Mouse (Mus musculus): ENCODE measurements around the gene Ephb3.
A peak's percentile ranks its signal among the peaks of the same experiment; 100 is the strongest.
"Not testable (repeated sequence)": the region's sequence is repeated elsewhere in the genome, so short reads cannot be mapped to it uniquely, and the experiment has no call there.

The Ephb3 gene

GRCm38 (mm10) chr16:21204367-21205092 lies at the start of gene Ephb3:
Gene Ephb3 (plus strand): TSS chr16:21204755.
- DNase-seq (ENCODE audit: low spot score in 2 of 2) = peak; percentile 98 to 99

GRCm38 (mm10) chr16:21156261-21156660 lies 48.3 kb upstream of the Ephb3 start:
- DNase-seq (ENCODE audit: low spot score in 2 of 2) = not testable (repeated sequence)

GRCm38 (mm10) chr16:21159226-21159625 lies 45.3 kb upstream of the Ephb3 start:
- DNase-seq (ENCODE audit: low spot score in 2 of 2) = not testable (repeated sequence)

- not testable (repeated sequence) for DNase-seq (ENCODE audit: low spot score in 2 of 2)
These were observed 41.1 kb upstream of the Ephb3 start for GRCm38 (mm10) chr16:21163423-21163822.

- DNase-seq (ENCODE audit: low spot score in 2 of 2) = not testable (repeated sequence)
These were observed 39.0 kb upstream of the Ephb3 start for GRCm38 (mm10) chr16:21165343-21166220.

GRCm38 (mm10) chr16:21168730-21169129 lies 35.8 kb upstream of the Ephb3 start:
- DNase-seq (ENCODE audit: low spot score in 2 of 2) = no peak

- no peak for DNase-seq (ENCODE audit: low spot score in 2 of 2)
These were observed 29.3 kb upstream of the Ephb3 start for GRCm38 (mm10) chr16:21175236-21175635.

GRCm38 (mm10) chr16:21182108-21182507 lies 22.4 kb upstream of the Ephb3 start:
- no peak for DNase-seq (ENCODE audit: low spot score in 2 of 2)

- DNase-seq (ENCODE audit: low spot score in 2 of 2) = no peak
These were observed 19.9 kb upstream of the Ephb3 start for GRCm38 (mm10) chr16:21184697-21185096.

- DNase-seq (ENCODE audit: low spot score in 2 of 2) = no peak
These were observed 17.0 kb upstream of the Ephb3 start for GRCm38 (mm10) chr16:21187568-21187967.

GRCm38 (mm10) chr16:21188345-21188744 lies 16.2 kb upstream of the Ephb3 start:
- no peak for DNase-seq (ENCODE audit: low spot score in 2 of 2)

- no peak for DNase-seq (ENCODE audit: low spot score in 2 of 2)
These were observed 13.0 kb upstream of the Ephb3 start for GRCm38 (mm10) chr16:21191569-21191968.

- peak in 1 of 2 experiments; percentile 43 for DNase-seq (ENCODE audit: low spot score in 2 of 2)
These were observed 11.8 kb upstream of the Ephb3 start for GRCm38 (mm10) chr16:21192509-21193354.

- no peak for DNase-seq (ENCODE audit: low spot score in 2 of 2)
These were observed 10.4 kb upstream of the Ephb3 start for GRCm38 (mm10) chr16:21194182-21194581.

GRCm38 (mm10) chr16:21195260-21195866 lies 9.2 kb upstream of the Ephb3 start:
- no peak for DNase-seq (ENCODE audit: low spot score in 2 of 2)

- DNase-seq (ENCODE audit: low spot score in 2 of 2) = no peak
These were observed 8.0 kb upstream of the Ephb3 start for GRCm38 (mm10) chr16:21196576-21196975.

GRCm38 (mm10) chr16:21197542-21197941 lies 7.0 kb upstream of the Ephb3 start:
- no peak for DNase-seq (ENCODE audit: low spot score in 2 of 2)

GRCm38 (mm10) chr16:21198006-21198405 lies 6.5 kb upstream of the Ephb3 start:
- no peak for DNase-seq (ENCODE audit: low spot score in 2 of 2)

- DNase-seq (ENCODE audit: low spot score in 2 of 2) = no peak
These were observed 6.0 kb upstream of the Ephb3 start for GRCm38 (mm10) chr16:21198529-21198928.

GRCm38 (mm10) chr16:21199426-21199825 lies 5.1 kb upstream of the Ephb3 start:
- DNase-seq (ENCODE audit: low spot score in 2 of 2) = no peak

- no peak for DNase-seq (ENCODE audit: low spot score in 2 of 2)
These were observed 1.8 kb upstream of the Ephb3 start for GRCm38 (mm10) chr16:21202731-21203130.

All from heart, adult 9 months (tissue).